Mouse (Mus musculus): ENCODE measurements around the gene Polr2e. TPM values are rescaled to one million over a fixed set of nuclear protein-coding genes. Genes with fewer than 3 reads are reported as not detected.

Polr2e gene
- polyA plus RNA-seq (2014; fragmentation: Illumina TruSeq; extraction: RNeasy Lipid Tissue Mini Kit (QIAGEN cat#74804); ENCODE audit: low read depth, low replicate concordance): 0.85 TPM

DNA sequence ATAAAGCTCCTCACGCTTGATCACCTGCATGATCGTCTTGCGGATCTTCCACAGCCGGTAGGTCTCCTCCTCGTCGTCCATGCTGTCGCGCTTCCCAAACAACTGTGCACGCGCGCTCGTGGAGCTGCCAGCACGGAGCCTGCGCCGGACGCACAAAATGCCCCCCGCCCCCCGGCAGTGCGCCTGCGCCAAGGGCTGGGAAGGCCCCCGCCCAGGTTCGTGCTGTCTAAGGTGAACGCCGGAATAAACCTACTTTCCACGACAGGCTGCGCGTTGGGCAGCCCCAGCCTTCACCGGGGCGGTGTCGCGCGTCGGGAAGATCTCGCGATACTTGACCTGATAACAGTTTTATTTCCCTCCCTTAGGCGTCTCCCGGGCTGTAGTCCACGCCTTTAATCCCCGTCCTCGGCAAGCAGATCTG is at the start of gene Polr2e:
Polr2e (minus strand) TSS at position 237 of the 421 bp plus-strand sequence.

GRCm38 (mm10) chr10:80047041-80047565 is 7.5 kb upstream of the Polr2e start, which contains the start of gene Gpx4:
TSS of gene Gpx4 (plus strand) at chr10:80047166.

DNA sequence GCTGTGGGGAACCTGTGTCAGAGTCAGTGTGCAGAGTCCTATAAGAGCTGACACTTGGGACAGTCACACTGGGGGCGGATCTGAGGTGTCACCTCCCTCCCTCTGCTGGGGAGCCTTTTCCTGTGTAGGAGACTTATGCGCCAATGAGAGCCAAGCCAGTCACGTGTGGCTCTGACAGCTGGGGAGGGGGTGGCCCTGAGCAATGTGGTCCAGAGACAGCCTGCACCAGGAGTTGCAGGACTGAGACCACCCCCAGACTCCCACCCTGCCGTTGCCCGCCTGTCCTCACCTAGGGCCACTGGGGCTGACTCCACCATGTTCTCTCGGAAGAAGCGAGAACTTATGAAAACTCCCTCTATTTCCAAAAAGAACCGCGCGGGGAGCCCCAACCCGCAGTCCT is 23.1 kb downstream of the Polr2e start, which contains the start of gene Arhgap45:
Arhgap45 (plus strand) TSS at position 143 of the 400 bp plus-strand sequence.

GRCm38 (mm10) chr10:79996272-79997033 is 43.1 kb downstream of the Polr2e start, which contains the start of gene Abca7:
TSS of gene Abca7 (plus strand) at chr10:79996494.

GRCm38 (mm10) chr10:79988506-79989271 is 50.9 kb downstream of the Polr2e start, which contains the start of gene Cnn2:
TSS of gene Cnn2 (plus strand) at chr10:79988584.

Other genes with a start within 250 kb of the Polr2e start
- gene Prss57, start 248.8 kb downstream of the Polr2e start, polyA plus RNA-seq (2014; fragmentation: Illumina TruSeq; extraction: RNeasy Lipid Tissue Mini Kit (QIAGEN cat#74804); ENCODE audit: low read depth, low replicate concordance): not detected
- gene Palm, start 246.2 kb downstream of the Polr2e start, polyA plus RNA-seq (2014; fragmentation: Illumina TruSeq; extraction: RNeasy Lipid Tissue Mini Kit (QIAGEN cat#74804); ENCODE audit: low read depth, low replicate concordance): not detected
- gene Misp, start 218.8 kb downstream of the Polr2e start, polyA plus RNA-seq (2014; fragmentation: Illumina TruSeq; extraction: RNeasy Lipid Tissue Mini Kit (QIAGEN cat#74804); ENCODE audit: low read depth, low replicate concordance): not detected
- 29.0 TPM for gene Ptbp1, start 185.4 kb downstream of the Polr2e start, polyA plus RNA-seq (2014; fragmentation: Illumina TruSeq; extraction: RNeasy Lipid Tissue Mini Kit (QIAGEN cat#74804); ENCODE audit: low read depth, low replicate concordance)
- not detected for gene Prtn3, start 165.3 kb downstream of the Polr2e start, polyA plus RNA-seq (2014; fragmentation: Illumina TruSeq; extraction: RNeasy Lipid Tissue Mini Kit (QIAGEN cat#74804); ENCODE audit: low read depth, low replicate concordance)
- gene Plppr3, start 165.2 kb downstream of the Polr2e start, polyA plus RNA-seq (2014; fragmentation: Illumina TruSeq; extraction: RNeasy Lipid Tissue Mini Kit (QIAGEN cat#74804); ENCODE audit: low read depth, low replicate concordance): not detected
- gene Elane, start 153.5 kb downstream of the Polr2e start, polyA plus RNA-seq (2014; fragmentation: Illumina TruSeq; extraction: RNeasy Lipid Tissue Mini Kit (QIAGEN cat#74804); ENCODE audit: low read depth, low replicate concordance): not detected
- gene Cfd, start 148.9 kb downstream of the Polr2e start, polyA plus RNA-seq (2014; fragmentation: Illumina TruSeq; extraction: RNeasy Lipid Tissue Mini Kit (QIAGEN cat#74804); ENCODE audit: low read depth, low replicate concordance): not detected
- gene Med16, start 130.9 kb downstream of the Polr2e start, polyA plus RNA-seq (2014; fragmentation: Illumina TruSeq; extraction: RNeasy Lipid Tissue Mini Kit (QIAGEN cat#74804); ENCODE audit: low read depth, low replicate concordance): not detected
- not detected for gene Gm26602, start 128.9 kb downstream of the Polr2e start, polyA plus RNA-seq (2014; fragmentation: Illumina TruSeq; extraction: RNeasy Lipid Tissue Mini Kit (QIAGEN cat#74804); ENCODE audit: low read depth, low replicate concordance)
- gene Kiss1r, start 122.8 kb downstream of the Polr2e start, polyA plus RNA-seq (2014; fragmentation: Illumina TruSeq; extraction: RNeasy Lipid Tissue Mini Kit (QIAGEN cat#74804); ENCODE audit: low read depth, low replicate concordance): not detected
- gene R3hdm4, start 118.6 kb downstream of the Polr2e start, polyA plus RNA-seq (2014; fragmentation: Illumina TruSeq; extraction: RNeasy Lipid Tissue Mini Kit (QIAGEN cat#74804); ENCODE audit: low read depth, low replicate concordance): 5.4 TPM
- gene Arid3a, start 112.8 kb downstream of the Polr2e start, polyA plus RNA-seq (2014; fragmentation: Illumina TruSeq; extraction: RNeasy Lipid Tissue Mini Kit (QIAGEN cat#74804); ENCODE audit: low read depth, low replicate concordance): 0.19 TPM
- 1.8 TPM for gene Wdr18, start 79.6 kb downstream of the Polr2e start, polyA plus RNA-seq (2014; fragmentation: Illumina TruSeq; extraction: RNeasy Lipid Tissue Mini Kit (QIAGEN cat#74804); ENCODE audit: low read depth, low replicate concordance)
- gene Grin3b, start 69.1 kb downstream of the Polr2e start, polyA plus RNA-seq (2014; fragmentation: Illumina TruSeq; extraction: RNeasy Lipid Tissue Mini Kit (QIAGEN cat#74804); ENCODE audit: low read depth, low replicate concordance): not detected
- 1.4 TPM for gene Tmem259, start 55.5 kb downstream of the Polr2e start, polyA plus RNA-seq (2014; fragmentation: Illumina TruSeq; extraction: RNeasy Lipid Tissue Mini Kit (QIAGEN cat#74804); ENCODE audit: low read depth, low replicate concordance)
- gene Cnn2, start 51.2 kb downstream of the Polr2e start, polyA plus RNA-seq (2014; fragmentation: Illumina TruSeq; extraction: RNeasy Lipid Tissue Mini Kit (QIAGEN cat#74804); ENCODE audit: low read depth, low replicate concordance): 0.66 TPM
- 0.08 TPM for gene Abca7, start 43.3 kb downstream of the Polr2e start, polyA plus RNA-seq (2014; fragmentation: Illumina TruSeq; extraction: RNeasy Lipid Tissue Mini Kit (QIAGEN cat#74804); ENCODE audit: low read depth, low replicate concordance)
- 0.13 TPM for gene Arhgap45, start 23.1 kb downstream of the Polr2e start, polyA plus RNA-seq (2014; fragmentation: Illumina TruSeq; extraction: RNeasy Lipid Tissue Mini Kit (QIAGEN cat#74804); ENCODE audit: low read depth, low replicate concordance)
- 73.4 TPM for gene Gpx4, start 7.4 kb upstream of the Polr2e start, polyA plus RNA-seq (2014; fragmentation: Illumina TruSeq; extraction: RNeasy Lipid Tissue Mini Kit (QIAGEN cat#74804); ENCODE audit: low read depth, low replicate concordance)
- gene Sbno2, start 65.8 kb upstream of the Polr2e start, polyA plus RNA-seq (2014; fragmentation: Illumina TruSeq; extraction: RNeasy Lipid Tissue Mini Kit (QIAGEN cat#74804); ENCODE audit: low read depth, low replicate concordance): 0.64 TPM
- 9.5 TPM for gene Stk11, start 76.0 kb upstream of the Polr2e start, polyA plus RNA-seq (2014; fragmentation: Illumina TruSeq; extraction: RNeasy Lipid Tissue Mini Kit (QIAGEN cat#74804); ENCODE audit: low read depth, low replicate concordance)
- 4.3 TPM for gene Atp5d, start 98.8 kb upstream of the Polr2e start, polyA plus RNA-seq (2014; fragmentation: Illumina TruSeq; extraction: RNeasy Lipid Tissue Mini Kit (QIAGEN cat#74804); ENCODE audit: low read depth, low replicate concordance)
- gene Cbarp, start 101.0 kb upstream of the Polr2e start, polyA plus RNA-seq (2014; fragmentation: Illumina TruSeq; extraction: RNeasy Lipid Tissue Mini Kit (QIAGEN cat#74804); ENCODE audit: low read depth, low replicate concordance): not detected
- gene Midn, start 108.5 kb upstream of the Polr2e start, polyA plus RNA-seq (2014; fragmentation: Illumina TruSeq; extraction: RNeasy Lipid Tissue Mini Kit (QIAGEN cat#74804); ENCODE audit: low read depth, low replicate concordance): 5.2 TPM
- gene Cirbp, start 126.2 kb upstream of the Polr2e start, polyA plus RNA-seq (2014; fragmentation: Illumina TruSeq; extraction: RNeasy Lipid Tissue Mini Kit (QIAGEN cat#74804); ENCODE audit: low read depth, low replicate concordance): 8.9 TPM
- gene 1600002K03Rik, start 133.1 kb upstream of the Polr2e start, polyA plus RNA-seq (2014; fragmentation: Illumina TruSeq; extraction: RNeasy Lipid Tissue Mini Kit (QIAGEN cat#74804); ENCODE audit: low read depth, low replicate concordance): 1.1 TPM
- gene Efna2, start 139.7 kb upstream of the Polr2e start, polyA plus RNA-seq (2014; fragmentation: Illumina TruSeq; extraction: RNeasy Lipid Tissue Mini Kit (QIAGEN cat#74804); ENCODE audit: low read depth, low replicate concordance): not detected
- 1.5 TPM for gene Mum1, start 186.6 kb upstream of the Polr2e start, polyA plus RNA-seq (2014; fragmentation: Illumina TruSeq; extraction: RNeasy Lipid Tissue Mini Kit (QIAGEN cat#74804); ENCODE audit: low read depth, low replicate concordance)
- gene Ndufs7, start 209.3 kb upstream of the Polr2e start, polyA plus RNA-seq (2014; fragmentation: Illumina TruSeq; extraction: RNeasy Lipid Tissue Mini Kit (QIAGEN cat#74804); ENCODE audit: low read depth, low replicate concordance): 3.2 TPM
- gene Gamt, start 221.2 kb upstream of the Polr2e start, polyA plus RNA-seq (2014; fragmentation: Illumina TruSeq; extraction: RNeasy Lipid Tissue Mini Kit (QIAGEN cat#74804); ENCODE audit: low read depth, low replicate concordance): 20.3 TPM
- gene Dazap1, start 221.7 kb upstream of the Polr2e start, polyA plus RNA-seq (2014; fragmentation: Illumina TruSeq; extraction: RNeasy Lipid Tissue Mini Kit (QIAGEN cat#74804); ENCODE audit: low read depth, low replicate concordance): 13.7 TPM

Data from liver, adult 10 weeks (tissue).